9 mouse cellular contexts compared by ENCODE assay signal in the genomic region with DNA sequence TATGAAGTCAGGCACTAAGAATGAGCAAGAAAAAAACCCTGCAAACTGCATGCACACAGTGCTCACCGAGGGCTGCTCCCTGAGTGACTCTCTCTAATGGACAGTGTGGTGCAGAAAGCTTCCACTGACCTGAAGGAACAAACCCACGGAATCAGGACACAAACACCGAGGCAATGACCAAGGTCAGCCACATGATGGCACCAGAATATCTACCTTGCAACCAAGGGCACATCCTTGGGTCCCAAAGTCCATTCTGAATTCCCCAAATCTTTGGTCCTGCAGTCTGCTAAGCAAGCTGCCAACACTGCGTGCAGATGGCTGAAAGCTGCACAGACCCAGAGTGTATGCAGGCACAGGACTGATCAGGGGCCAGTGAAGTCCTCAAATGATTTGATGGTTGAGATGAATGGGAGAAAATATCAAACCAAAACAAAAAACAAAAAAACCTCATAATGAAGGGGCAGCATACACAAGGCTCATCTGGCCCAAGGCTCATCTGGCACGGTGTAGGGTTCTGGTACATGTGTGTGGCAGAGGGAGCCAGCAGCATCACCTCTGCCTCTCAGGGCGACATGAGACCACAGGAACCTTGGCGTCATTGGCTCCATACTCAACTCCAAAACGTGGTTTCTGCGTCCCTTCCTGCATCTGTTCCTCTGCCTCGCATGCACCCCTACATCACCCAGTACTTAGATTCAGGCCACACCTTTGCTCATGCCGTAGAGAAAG.
DNase-seq lines count a peak whose midpoint lies in the region; ATAC-seq and TF ChIP-seq lines count a peak whose summit lies in the region.
"Had no signal": no experiment of that assay in that cellular context is flagged by ENCODE, and none has a peak within 500 bp of the region (broad histone marks: within the 10 kb centered on the region; RNA-seq: fewer than 3 reads in every experiment).

No protein-coding gene starts in this region.

- no peak for TF ChIP-seq POLR2A in heart, adult 2 months (IDR thresholded peaks at IDR 0.05; ENCODE audit: insufficient read depth, low read depth, low read length)

- intact Hi-C loops in heart, adult 2 months (cut with DNase I): loop anchor here (10.0 kb wide), 1 partner anchor 209 kb away; no protein-coding TSS in a partner anchor

- peak; percentile 75 for TF ChIP-seq CTCF in heart, adult 2 months (IDR thresholded peaks at IDR 0.05)
- peak; percentile 86 for TF ChIP-seq CTCF in hindbrain, postnatal 0 days (IDR thresholded peaks at IDR 0.05; ENCODE audit: low read depth)

- H3K4me2 ChIP-seq in hindbrain, postnatal 0 days (ENCODE audit: low read depth, low read length): no peak overlapping the region
- H3K4me2 ChIP-seq in liver, embryonic 11.5 days: no peak overlapping the region
- H3K4me2 ChIP-seq in neural tube, embryonic 13.5 days: no peak overlapping the region
- H3K4me2 ChIP-seq: stomach, embryonic 15.5 days had no signal

- no peaks in the 10 kb centered on the region for H3K79me2 ChIP-seq in heart, adult 2 months (replicated peaks; ENCODE audit: control insufficient read depth, insufficient read depth, low read length)

- peak in 1 of 2 experiments; percentile 51 for DNase-seq in heart, adult 2 months
- DNase-seq in heart, adult 11 months: no peak
- DNase-seq in adipocyte (ENCODE audit: low spot score): peak; percentile 67
- DNase-seq in embryo, embryonic 10.5 days (ENCODE audit: low spot score): peak; percentile 74
- peak; percentile 80 for DNase-seq in hindbrain, postnatal 0 days (ENCODE audit: low spot score)
- DNase-seq in liver, embryonic 11.5 days (ENCODE audit: low spot score): no peak
- DNase-seq in spleen, postnatal 36 days (ENCODE audit: low spot score in 2 of 2): no peak

- peak; percentile 60 for ATAC-seq in hindbrain, postnatal 0 days
- 0 out of 2 replicates have a peak, but pooled peaks have one; percentile 20 for ATAC-seq in liver, embryonic 11.5 days (replicated peaks; ENCODE audit: low FRiP score)
- ATAC-seq in neural tube, embryonic 13.5 days (ENCODE audit: low read depth): peak; percentile 29; the same call in 1 of the 2 replicates

- H3K27me3 ChIP-seq in heart, adult 2 months (ENCODE audit: control insufficient read depth, insufficient read depth, low read length): no peaks in the 10 kb centered on the region
- no peaks in the 10 kb centered on the region for H3K27me3 ChIP-seq in hindbrain, postnatal 0 days (ENCODE audit: insufficient read depth, low read length)
- H3K27me3 ChIP-seq in liver, embryonic 11.5 days (replicated peaks; ENCODE audit: control insufficient read depth, insufficient read depth, low read length): no peaks in the 10 kb centered on the region
- H3K27me3 ChIP-seq in neural tube, embryonic 13.5 days: no peaks in the 10 kb centered on the region
- H3K27me3 ChIP-seq: stomach, embryonic 15.5 days had no signal

- 0 out of 2 replicates have a peak, but pooled peaks have one; percentile 38 for TF ChIP-seq EP300 in heart, adult 2 months (IDR thresholded peaks at IDR 0.05; ENCODE audit: insufficient read depth, low read depth, low read length)

- H3K9me3 ChIP-seq in hindbrain, postnatal 0 days (ENCODE audit: low read length): no peaks in the 10 kb centered on the region
- no peaks in the 10 kb centered on the region for H3K9me3 ChIP-seq in liver, embryonic 11.5 days (ENCODE audit: control insufficient read depth, low read length)
- no peaks in the 10 kb centered on the region for H3K9me3 ChIP-seq in neural tube, embryonic 13.5 days
- H3K9me3 ChIP-seq: stomach, embryonic 15.5 days had no signal

- no peaks in the 10 kb centered on the region for H3K36me3 ChIP-seq in heart, adult 2 months (ENCODE audit: control insufficient read depth, insufficient read depth, low read length)
- H3K36me3 ChIP-seq in hindbrain, postnatal 0 days (ENCODE audit: insufficient read depth, low read length): peaks cover 11% of the 10 kb centered on the region; the same call in 1 of the 2 replicates
- H3K36me3 ChIP-seq in liver, embryonic 11.5 days (ENCODE audit: control insufficient read depth, insufficient read depth, low read length): peaks cover 26% of the 10 kb centered on the region
- H3K36me3 ChIP-seq in neural tube, embryonic 13.5 days: peaks cover 91% of the 10 kb centered on the region

- H3K27ac ChIP-seq in heart, adult 2 months: no peak overlapping the region
- no peak overlapping the region for H3K27ac ChIP-seq in hindbrain, postnatal 0 days
- H3K27ac ChIP-seq in liver, embryonic 11.5 days (ENCODE audit: low read depth, low read length): no peak overlapping the region
- 0 out of 2 replicates have a peak overlapping the region, but pooled peaks have one; percentile 11 for H3K27ac ChIP-seq in neural tube, embryonic 13.5 days (replicated peaks)
- H3K27ac ChIP-seq: stomach, embryonic 15.5 days had no signal

- H3K4me3 ChIP-seq in heart, adult 2 months: no peak overlapping the region
- H3K4me3 ChIP-seq in hindbrain, postnatal 0 days (ENCODE audit: low read length): no peak overlapping the region
- H3K4me3 ChIP-seq in liver, embryonic 11.5 days (ENCODE audit: low read depth, low read length): no peak overlapping the region
- H3K4me3 ChIP-seq in neural tube, embryonic 13.5 days: no peak overlapping the region
- H3K4me3 ChIP-seq: stomach, embryonic 15.5 days had no signal

- no peak overlapping the region for H3K9ac ChIP-seq in heart, adult 2 months (ENCODE audit: low read depth, low read length)
- no peak overlapping the region for H3K9ac ChIP-seq in hindbrain, postnatal 0 days (replicated peaks; ENCODE audit: low read length)
- H3K9ac ChIP-seq in liver, embryonic 11.5 days (ENCODE audit: low read depth, low read length): no peak overlapping the region
- no peak overlapping the region for H3K9ac ChIP-seq in neural tube, embryonic 13.5 days
- H3K9ac ChIP-seq: stomach, embryonic 15.5 days had no signal

- no peaks in the 10 kb centered on the region for H3K4me1 ChIP-seq in heart, adult 2 months (ENCODE audit: control insufficient read depth, insufficient read depth, low read length)
- no peaks in the 10 kb centered on the region for H3K4me1 ChIP-seq in hindbrain, postnatal 0 days (ENCODE audit: insufficient read depth, low read length)
- no peaks in the 10 kb centered on the region for H3K4me1 ChIP-seq in liver, embryonic 11.5 days (replicated peaks; ENCODE audit: control insufficient read depth, insufficient read depth, low read length)
- no peaks in the 10 kb centered on the region for H3K4me1 ChIP-seq in neural tube, embryonic 13.5 days (replicated peaks)
- H3K4me1 ChIP-seq: stomach, embryonic 15.5 days had no signal

- WGBS in heart, adult 2 months: 78% methylated on average over 11 of the region's 11 CpGs
- 69% methylated on average over 11 of the region's 11 CpGs for WGBS in hindbrain, postnatal 0 days
- WGBS in liver, embryonic 11.5 days: 73% methylated on average over 11 of the region's 11 CpGs
- WGBS in neural tube, embryonic 13.5 days: 76% methylated on average over 11 of the region's 11 CpGs

Comparison
In these comparisons a context has a peak if more than half of its experiments do, and no peak if none do; other contexts are left out.
1. DNase-seq: peak in adipocyte (single experiment), embryo, embryonic 10.5 days (single experiment) and hindbrain, postnatal 0 days (single experiment); none in heart, adult 11 months (single experiment), liver, embryonic 11.5 days (single experiment) and spleen, postnatal 36 days (0 of 2).
2. Peak in every context shown above with its lines, with median percentiles within 50 percentile points of each other: ATAC-seq.